Mouse (Mus musculus) ES-Bruce4 (cell line): ENCODE measurements around the gene Col11a1. TPM values are rescaled to one million over a fixed set of nuclear protein-coding genes. Genes with fewer than 3 reads are reported as not detected.

ENCODE experiments used
- H3K27ac ChIP-seq: 2 replicates; pipeline ENCODE4 v1.5.1; 2012; ENCODE audit warnings: low read length, inconsistent platforms; ENCODE audit not compliant: insufficient read depth
- H3K27me3 ChIP-seq: 2 replicates; pipeline ENCODE4 v1.6.1; 2012; ENCODE audit warnings: mild to moderate bottlenecking, low read length, inconsistent platforms; ENCODE audit not compliant: control insufficient read depth, poor library complexity, insufficient read depth, severe bottlenecking
- H3K36me3 ChIP-seq: 2 replicates; pipeline ENCODE4 v1.6.1; 2012; ENCODE audit warnings: inconsistent platforms, mild to moderate bottlenecking, low read length, moderate library complexity; ENCODE audit not compliant: control insufficient read depth, poor library complexity, insufficient read depth, severe bottlenecking
- H3K4me1 ChIP-seq: one replicate; pipeline ENCODE4 v1.8.1; 2011; ENCODE audit warnings: low read length; ENCODE audit not compliant: control insufficient read depth, insufficient read depth
- H3K4me3 ChIP-seq: 2 replicates; pipeline ENCODE4 v1.5.1; 2011; ENCODE audit warnings: low read depth, mild to moderate bottlenecking, low read length
- H3K9ac ChIP-seq: 2 replicates; pipeline ENCODE4 v1.6.1; 2012; ENCODE audit warnings: low read depth, mild to moderate bottlenecking, inconsistent platforms; ENCODE audit not compliant: poor library complexity, severe bottlenecking
- H3K9me3 ChIP-seq: replicated peaks from 2 replicates; pipeline ENCODE4 v1.6.1; 2012; ENCODE audit warnings: mild to moderate bottlenecking, low read length, inconsistent platforms; ENCODE audit not compliant: control insufficient read depth, poor library complexity, insufficient read depth, severe bottlenecking
- CTCF ChIP-seq: IDR thresholded peaks from one replicate; pipeline ENCODE4 v1.8.1; 2011; ENCODE audit warnings: low read depth, low read length
- EP300 ChIP-seq: IDR thresholded peaks from 2 replicates; pipeline ENCODE4 v1.6.1; 2011; ENCODE audit warnings: low read depth, low read length; ENCODE audit not compliant: insufficient read depth
- POLR2A ChIP-seq: IDR thresholded peaks from one replicate; pipeline ENCODE4 v1.8.1; 2011; ENCODE audit warnings: low read length; ENCODE audit not compliant: insufficient read depth
- polyA plus RNA-seq: library from polyadenylated mRNA; stranded (reverse); fragments of >200 nt; gene quantifications from 2 replicates; pipeline ENCODE4 v1.2.4, GENCODE M21; 2011; ENCODE audit warnings: low read depth; ENCODE audit not compliant: missing spikeins, insufficient read depth, insufficient read length

Col11a1 gene
- polyA plus RNA-seq, 1 experiment, result 15.1 TPM

DNA sequence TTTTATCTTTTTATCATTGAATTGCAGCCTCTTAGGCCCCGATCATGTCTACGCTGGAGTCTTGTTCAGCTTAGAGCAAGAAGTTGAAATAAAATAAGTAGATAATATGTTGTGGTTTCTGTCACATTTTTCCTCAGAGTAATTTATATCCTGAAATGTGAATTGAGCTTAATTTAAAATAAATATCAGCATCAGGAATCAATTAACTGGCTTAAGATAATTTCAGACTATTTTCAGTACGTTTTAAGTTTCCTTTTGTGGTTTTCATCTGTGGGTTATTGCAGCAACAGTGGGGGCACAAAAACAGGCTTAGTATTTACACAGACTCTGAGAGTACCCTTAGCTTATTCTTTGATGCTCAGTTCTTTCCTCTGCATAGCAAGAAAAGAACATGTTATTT, 23.2 kb downstream of the Col11a1 start:
- Histone ChIP-seq H3K36me3 (no peaks in the 10 kb centered on the region), H3K9ac (no peak overlapping the region), H3K27ac (no peak overlapping the region), H3K9me3 (no peaks in the 10 kb centered on the region), H3K4me1 (no peaks in the 10 kb centered on the region), H3K4me3 (no peak overlapping the region), H3K27me3 (no peaks in the 10 kb centered on the region)
- TF ChIP-seq POLR2A (no peak), CTCF (no peak), EP300 (no peak)

DNA sequence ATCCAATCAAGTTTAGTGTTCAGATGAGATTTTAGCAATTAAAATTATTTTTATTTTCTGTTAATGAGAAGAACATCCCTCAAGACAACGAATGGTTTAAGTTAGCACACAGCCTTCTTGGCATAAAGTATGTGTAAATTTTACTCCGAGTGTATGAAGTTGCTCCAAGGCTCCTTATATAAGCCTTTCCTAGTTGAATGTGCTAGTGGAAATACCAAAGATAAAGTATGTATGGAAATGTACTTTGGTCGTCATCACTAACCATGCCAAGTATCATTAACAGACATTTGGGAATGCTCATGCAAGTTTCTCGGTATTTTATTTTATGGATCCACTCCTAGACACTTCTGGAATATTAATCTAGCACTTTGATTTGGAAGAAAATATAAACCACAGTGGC, 34.8 kb downstream of the Col11a1 start:
- H3K27me3 ChIP-seq, result no peaks in the 10 kb centered on the region
- H3K4me1 ChIP-seq, result no peaks in the 10 kb centered on the region
- no peaks in the 10 kb centered on the region for H3K36me3 ChIP-seq
- H3K4me3 ChIP-seq, result no peak overlapping the region
- no peak overlapping the region for H3K9ac ChIP-seq
- no peak for TF ChIP-seq CTCF
- TF ChIP-seq EP300, result no peak
- TF ChIP-seq POLR2A, result no peak
- no peaks in the 10 kb centered on the region for H3K9me3 ChIP-seq
- no peak overlapping the region for H3K27ac ChIP-seq

- Histone ChIP-seq H3K9me3 (no peaks in the 10 kb centered on the region), H3K27me3 (no peaks in the 10 kb centered on the region), H3K36me3 (no peaks in the 10 kb centered on the region), H3K27ac (no peak overlapping the region), H3K4me1 (no peaks in the 10 kb centered on the region), H3K4me3 (no peak overlapping the region), H3K9ac (no peak overlapping the region)
- no peak for TF ChIP-seq CTCF
- TF ChIP-seq EP300, result no peak
- TF ChIP-seq POLR2A, result no peak
Observed at GRCm38 (mm10) chr3:114065587-114065986, 35.2 kb downstream of the Col11a1 start.

GRCm38 (mm10) chr3:114099335-114099734, 69.0 kb downstream of the Col11a1 start:
- Histone ChIP-seq H3K27me3 (no peaks in the 10 kb centered on the region), H3K4me3 (no peak overlapping the region), H3K27ac (no peak overlapping the region), H3K36me3 (no peaks in the 10 kb centered on the region), H3K9me3 (no peaks in the 10 kb centered on the region), H3K4me1 (no peaks in the 10 kb centered on the region), H3K9ac (no peak overlapping the region)
- TF ChIP-seq POLR2A (no peak), EP300 (no peak), CTCF (no peak)

DNA sequence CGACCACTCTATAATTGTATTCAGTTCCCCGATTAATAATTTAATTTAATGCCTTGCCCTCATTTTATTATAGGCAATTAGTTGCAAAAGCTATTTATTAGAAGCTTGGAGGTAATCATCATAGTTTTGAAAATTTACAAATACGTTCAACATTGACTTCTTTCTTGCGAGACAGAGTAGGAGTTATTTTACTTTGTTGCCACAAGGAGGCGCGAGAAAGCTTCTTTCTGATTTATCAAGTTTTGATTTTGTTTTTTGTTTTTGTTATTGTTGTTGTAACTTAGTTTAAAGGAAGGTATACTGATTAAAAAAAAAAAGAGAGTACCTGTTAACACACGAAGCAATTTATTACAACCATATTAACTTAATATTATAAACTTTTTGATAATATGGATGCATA, 76.8 kb downstream of the Col11a1 start:
- no peaks in the 10 kb centered on the region for H3K27me3 ChIP-seq
- no peak for TF ChIP-seq POLR2A
- TF ChIP-seq CTCF, result no peak
- TF ChIP-seq EP300, result no peak

DNA sequence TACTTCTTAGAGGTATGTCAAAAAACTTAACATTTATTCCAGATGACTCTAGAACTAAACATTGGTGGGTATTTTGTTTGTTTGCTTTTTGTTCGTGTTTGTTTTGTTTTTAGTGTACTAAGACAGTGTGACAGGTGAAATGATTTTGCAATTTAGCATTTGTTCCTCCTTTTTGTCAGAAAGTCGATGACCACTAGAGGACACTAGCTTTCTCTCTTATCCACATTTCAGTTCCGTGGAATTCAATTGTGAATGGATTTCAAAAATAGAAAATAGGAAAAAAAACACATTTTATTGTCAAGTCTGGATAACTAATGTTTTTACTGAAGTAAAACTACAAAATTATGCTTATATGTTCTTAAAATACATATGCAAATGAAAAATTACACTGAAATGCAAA, 116.8 kb downstream of the Col11a1 start:
- no peak overlapping the region for H3K9ac ChIP-seq
- H3K4me1 ChIP-seq, result no peaks in the 10 kb centered on the region
- no peaks in the 10 kb centered on the region for H3K9me3 ChIP-seq
- no peak overlapping the region for H3K27ac ChIP-seq
- H3K27me3 ChIP-seq, result no peaks in the 10 kb centered on the region
- no peaks in the 10 kb centered on the region for H3K36me3 ChIP-seq
- H3K4me3 ChIP-seq, result no peak overlapping the region
- TF ChIP-seq EP300 (no peak), POLR2A (no peak), CTCF (no peak)

More for the DNA sequence above, 76.8 kb downstream of the Col11a1 start:
- Histone ChIP-seq H3K9me3 (no peaks in the 10 kb centered on the region), H3K4me1 (no peaks in the 10 kb centered on the region), H3K9ac (no peak overlapping the region), H3K36me3 (no peaks in the 10 kb centered on the region), H3K27ac (no peak overlapping the region), H3K4me3 (no peak overlapping the region)
